Mouse (Mus musculus) heart, adult 18-20 months (tissue): Measurements from ENCODE around the gene Tango2. TPM values are rescaled to one million over a fixed set of nuclear protein-coding genes. Genes with fewer than 3 reads are reported as not detected.

Experiments used
- DNase-seq, 2 experiments: peaks; one replicate each; pipeline ENCODE4 v3.0.0; 2021 to 2022; ENCODE audit warnings: mixed read lengths in 1 of 2
- total RNA-seq, 2 experiments: library from RNA; stranded (reverse); gene quantifications; 2 replicates each; pipeline ENCODE4 v1.2.3; 2021

Tango2 gene
- total RNA-seq, 2 experiments from 2014 or later: 170 to 176 TPM

DNA sequence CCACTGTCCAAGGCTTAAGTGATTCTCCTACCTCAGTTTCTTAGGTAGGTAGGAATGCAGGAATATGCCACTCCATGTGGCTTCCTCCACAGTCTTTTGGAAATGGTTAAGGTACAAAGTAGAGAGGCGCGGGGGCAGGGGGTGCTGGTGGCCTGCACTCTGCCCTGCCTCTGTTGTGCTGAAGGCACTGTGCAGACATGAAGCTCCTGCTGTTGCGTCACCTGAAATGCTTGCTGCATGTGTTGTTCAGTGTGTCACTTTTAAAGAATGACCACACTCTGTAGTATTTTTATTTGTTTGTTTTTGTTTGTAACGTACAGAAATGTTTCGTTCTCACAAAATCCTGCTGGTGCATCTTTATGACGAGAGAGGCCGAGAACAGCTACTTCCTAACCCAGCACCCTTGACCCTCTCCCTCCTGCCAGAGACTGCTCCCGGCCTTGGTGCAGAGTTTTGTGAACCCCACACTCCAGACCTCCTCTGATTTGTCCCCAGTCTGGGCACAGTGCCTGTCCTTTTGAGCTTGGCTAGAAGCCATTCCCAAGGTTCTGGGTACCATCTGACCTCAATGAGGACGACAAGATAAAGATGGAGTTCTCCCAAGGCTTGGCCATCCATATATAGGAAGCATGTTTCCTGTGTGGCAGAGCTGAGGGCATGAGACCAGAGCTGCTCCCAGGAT, 35.3 kb upstream of the Tango2 start:
- DNase-seq: peak; percentile 61 to 62

DNA sequence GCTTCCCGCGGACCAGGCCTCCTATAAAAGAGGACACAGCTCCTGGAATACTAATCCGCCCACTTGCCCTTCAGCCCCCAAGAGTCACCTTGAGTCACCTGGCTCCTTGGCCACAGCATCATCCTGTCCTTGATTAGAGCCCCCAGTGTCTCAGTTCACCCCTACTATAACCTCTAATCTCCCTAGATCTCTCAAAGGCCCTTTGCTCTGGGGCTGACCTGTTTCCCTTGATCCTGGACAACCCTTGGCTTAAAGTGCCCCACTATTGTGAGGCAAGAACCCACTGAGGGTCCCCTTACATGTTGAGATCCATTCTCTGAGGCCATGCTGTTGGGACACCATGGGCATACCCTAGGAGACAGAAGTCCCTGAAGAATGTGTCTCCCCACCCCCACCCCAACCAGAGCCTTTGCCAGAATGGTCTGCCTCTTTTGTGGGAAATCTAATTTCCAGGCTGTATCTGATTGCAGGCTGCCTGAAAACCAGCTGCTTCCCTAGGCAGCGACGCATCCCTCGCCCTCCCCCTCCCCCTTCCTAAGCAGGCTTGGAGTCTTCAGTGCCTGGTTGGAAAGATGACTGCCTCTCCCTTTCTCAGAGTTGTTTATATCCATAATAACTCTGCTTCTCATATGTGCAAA, 33.8 kb upstream of the Tango2 start:
- no peak for DNase-seq

DNA sequence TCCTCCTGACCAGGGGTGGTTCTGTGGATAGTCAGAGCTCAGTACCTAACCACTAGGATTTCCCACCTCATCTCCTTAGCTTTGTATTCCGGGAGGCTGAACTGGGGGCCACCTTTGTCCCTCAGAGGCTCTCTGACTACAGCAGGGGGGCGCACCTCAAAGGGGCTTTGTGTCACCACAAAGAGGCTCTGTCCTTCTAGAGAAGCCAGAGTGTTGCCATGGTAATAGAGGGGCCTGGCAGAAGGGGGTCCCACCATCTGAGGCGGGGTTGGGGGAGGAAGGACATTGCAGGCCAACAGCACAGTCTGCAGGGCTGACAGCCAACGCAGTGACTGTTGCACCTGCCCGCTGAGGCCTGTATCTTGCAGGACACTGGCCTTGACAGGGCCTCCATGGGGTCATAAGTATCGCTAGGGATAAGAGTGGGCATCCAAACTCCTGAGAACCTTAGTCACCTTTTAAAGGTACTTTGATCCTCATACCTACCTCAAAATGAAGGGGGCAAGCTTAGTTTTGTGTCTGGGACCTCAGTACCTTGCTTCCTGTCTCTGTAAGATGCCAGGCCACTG, 32.7 kb upstream of the Tango2 start:
- DNase-seq: no peak

DNA sequence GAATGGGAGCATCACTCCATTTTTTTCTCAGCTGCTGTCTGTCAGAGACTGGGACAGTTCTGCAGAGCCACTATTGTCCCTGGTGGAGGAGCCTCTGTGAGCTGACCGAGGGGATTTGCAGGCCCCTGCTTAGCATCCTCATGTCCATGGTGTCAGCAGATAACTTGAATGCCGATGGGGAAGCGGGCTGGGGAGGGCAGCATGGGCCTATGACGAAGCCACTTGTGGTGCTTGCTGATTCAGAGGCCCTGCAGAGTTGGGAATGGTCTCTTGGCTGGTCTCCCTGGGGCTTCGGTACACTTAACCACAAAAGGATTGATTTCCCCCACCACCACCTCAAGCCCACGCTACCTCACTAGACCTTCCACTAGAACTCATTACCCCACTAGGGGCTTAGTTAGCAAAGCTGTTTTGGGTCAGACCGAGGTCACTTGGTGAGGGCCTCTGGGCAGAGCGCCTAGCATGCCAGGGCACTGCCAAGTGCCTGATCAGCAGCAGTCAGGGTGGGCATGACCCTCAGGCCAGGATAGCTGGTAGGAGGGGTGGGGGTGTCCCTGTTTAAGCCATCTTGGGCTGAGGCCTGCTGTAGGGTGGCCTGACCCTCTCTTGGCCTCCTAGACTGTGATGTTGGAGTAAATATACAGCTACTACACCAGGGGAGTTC, 31.6 kb upstream of the Tango2 start:
- no peak for DNase-seq

DNA sequence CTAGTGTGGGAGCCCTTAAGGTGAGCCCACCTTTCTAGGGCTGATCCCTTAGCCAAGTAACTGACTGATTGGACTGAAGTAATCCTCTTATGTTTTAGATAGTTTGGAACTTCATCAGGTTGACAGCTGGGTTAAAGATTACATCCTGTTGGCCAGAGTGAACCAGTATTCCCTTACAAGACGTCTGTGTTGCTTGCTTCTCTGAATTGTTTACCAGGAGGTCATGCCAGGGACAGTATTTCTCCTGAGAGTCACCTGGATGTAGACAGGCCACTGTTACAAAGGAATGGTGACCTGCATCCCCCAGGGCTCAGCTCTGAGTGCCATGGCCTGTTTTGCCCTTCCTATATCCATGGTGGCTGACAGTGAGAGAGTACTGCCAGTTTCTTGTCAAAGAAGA, 30.6 kb upstream of the Tango2 start:
- DNase-seq: no peak

DNA sequence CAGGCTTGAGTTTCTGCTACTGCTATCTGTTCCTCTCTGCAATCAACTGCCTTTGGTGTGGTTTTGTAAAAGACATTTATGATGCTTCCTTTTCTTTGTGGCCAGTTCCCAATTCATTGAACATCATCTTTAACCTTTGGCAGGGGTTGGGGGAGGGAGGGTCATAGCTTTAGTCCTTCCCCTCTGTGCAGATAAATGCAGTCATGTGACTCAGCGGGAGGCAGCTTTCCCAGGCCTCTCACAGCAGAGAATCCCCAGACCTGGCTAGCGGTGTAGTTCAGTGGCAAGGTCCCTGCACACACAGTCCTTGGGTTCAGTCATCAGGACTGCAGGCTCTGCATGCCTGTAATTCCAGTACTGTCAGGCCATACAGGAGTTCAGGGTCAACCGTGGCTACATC, 29.3 kb upstream of the Tango2 start:
- no peak for DNase-seq

DNA sequence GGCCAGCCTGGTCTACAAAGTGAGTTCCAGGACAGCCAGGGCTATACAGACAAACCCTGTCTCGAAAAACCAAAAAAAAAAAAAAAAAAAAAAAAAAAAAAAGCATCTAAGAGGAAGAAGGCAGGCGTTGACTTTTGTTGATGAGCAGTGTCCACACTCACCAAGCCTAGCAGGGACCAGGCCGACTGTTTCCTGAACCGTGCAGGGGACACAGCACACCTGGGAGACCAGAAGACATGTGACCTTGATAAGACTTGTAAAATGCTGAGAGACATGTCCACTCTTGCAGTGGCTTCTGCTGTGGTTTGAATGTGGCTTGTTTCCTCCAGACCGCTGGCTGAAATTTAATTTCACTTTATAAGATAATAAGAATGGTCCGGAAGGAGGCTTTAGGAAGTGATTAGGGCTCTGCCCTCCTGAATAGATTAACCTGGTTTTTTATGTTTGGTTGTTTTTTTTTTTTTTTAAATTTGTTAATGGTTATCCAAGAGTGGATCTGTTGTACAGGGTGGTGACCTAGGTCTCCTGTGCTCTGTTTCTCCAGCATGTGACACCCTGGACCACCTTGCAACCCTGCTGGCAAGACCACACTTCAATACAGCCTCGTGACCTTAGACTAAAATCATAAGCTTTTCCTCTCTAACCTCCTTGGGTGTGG, 28.5 kb upstream of the Tango2 start:
- DNase-seq: no peak

DNA sequence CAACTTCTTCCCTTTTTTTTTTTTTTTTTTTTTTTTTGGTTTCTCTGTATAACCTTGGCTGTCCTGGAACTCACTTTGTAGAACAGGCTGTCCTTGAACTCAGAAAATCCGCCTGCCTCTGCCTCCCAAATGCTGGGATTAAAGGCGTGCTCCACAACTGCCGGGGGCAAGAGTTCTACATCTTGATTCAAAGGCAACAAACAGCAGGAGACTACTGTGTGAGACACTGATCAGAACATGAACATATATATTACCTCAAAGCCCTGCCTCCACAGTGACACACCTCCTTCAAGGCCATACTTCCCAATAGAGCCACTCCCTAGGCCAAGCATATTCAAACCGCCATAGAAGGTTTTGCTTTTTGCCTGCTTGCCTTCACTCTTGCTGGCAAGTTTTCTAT, 25.7 kb upstream of the Tango2 start:
- DNase-seq: no peak

DNA sequence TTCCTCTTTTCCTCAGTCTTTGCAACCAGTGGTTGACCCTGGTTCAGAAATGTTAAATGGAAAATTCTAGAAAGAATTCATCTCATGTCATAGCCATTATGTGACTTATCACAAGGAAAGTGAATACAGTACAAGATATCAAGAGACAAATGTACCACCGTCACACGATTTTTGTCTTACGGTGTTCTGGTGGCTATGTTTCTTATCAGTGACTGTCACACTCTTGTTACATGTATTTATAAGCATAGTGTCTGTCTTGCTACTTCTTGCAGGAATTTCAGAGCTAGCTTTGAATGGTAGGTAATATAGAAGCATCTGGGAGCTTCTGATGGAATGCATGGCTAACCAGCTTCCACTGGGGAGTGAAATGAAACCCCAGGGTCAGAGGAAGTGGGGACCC, 22.3 kb upstream of the Tango2 start:
- no peak for DNase-seq

DNA sequence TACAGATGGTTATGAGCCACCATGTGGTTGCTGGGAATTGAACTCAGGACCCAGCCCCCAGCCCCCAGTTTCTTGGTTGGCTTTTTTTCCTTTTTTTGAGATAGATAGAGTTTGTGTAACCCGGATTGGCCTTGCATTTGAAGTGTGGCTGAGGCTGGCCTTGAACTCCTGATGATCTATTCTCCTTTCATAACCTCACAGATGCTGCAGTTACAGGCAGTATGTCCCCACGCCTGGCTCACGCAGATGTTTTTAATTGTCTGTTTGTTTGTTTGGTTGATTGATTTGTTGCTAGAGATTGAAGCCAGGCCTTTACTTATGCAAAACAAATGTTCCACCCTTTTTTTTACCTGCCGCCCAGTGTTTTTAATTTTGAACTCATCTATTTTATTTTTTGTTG, 18.9 kb upstream of the Tango2 start:
- no peak for DNase-seq

DNA sequence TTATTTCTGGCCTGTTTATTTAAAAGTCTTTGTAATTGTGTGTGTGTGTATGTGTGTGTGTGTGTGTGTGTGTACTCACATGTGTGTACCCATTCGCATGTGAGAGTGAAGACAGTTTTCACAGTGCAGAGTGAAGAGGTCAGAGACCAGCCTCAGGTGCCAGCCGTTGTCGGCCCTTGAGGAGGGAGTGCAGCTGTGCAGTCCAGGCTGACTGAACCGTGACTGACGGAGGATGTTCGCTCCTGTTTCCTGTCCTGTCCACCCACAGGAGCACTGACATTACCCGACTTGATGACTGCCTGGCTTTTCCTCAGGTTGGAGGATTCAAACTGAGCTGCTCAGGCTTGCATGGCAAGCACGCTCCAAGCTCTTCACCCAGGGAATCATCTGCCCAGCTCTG, 15.0 kb upstream of the Tango2 start:
- no peak for DNase-seq

DNA sequence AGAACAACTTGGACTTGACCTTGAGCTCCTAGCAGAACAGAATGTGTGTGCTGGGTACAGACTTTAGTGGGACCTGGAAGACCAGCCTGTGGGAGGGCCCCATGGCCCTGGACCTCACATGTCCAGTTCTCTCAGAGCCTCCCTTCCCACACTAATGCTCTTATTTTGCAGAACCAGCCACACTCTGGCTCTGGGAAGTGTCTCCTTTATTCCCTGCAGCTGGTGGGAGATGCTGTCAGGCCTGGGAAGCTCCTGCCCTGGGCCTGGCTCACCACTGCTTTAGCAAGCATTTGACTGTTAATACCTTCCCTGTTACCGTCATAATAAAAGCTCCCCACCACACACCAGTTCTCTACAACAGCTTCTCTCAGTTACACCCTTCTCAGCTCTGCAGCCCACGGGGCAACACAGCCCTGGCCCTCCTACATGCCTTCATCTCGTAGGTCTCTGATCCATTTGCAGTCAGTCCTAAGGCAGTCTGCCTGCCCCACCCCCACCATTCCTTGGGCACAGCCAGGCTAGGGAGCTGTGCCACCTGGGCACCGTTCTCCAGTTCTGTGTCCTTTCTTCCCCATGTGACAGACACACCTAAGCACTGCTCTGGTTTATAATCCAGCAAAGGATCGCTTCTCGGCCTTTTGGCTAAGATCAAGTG, 12.4 kb upstream of the Tango2 start:
- DNase-seq: no peak

DNA sequence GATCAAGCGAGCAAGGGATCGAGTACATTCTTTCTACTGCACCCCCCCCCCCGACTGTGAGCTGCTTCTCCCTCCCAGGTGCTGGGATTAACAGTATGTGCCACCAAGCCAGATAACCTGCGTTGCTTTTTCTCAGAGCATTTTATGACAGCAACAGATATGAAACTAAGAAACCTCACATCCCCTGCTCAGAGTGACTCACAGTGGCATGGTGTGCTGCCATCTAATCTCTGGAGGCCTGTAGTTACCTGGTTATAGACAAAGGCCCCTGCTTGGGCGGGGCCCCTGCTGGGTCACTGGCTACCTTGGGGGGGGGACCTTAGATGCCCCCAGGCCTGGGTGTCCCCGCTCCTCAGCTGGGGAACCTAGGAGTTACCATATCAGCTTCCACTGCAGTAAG, 10.1 kb upstream of the Tango2 start:
- DNase-seq: no peak

DNA sequence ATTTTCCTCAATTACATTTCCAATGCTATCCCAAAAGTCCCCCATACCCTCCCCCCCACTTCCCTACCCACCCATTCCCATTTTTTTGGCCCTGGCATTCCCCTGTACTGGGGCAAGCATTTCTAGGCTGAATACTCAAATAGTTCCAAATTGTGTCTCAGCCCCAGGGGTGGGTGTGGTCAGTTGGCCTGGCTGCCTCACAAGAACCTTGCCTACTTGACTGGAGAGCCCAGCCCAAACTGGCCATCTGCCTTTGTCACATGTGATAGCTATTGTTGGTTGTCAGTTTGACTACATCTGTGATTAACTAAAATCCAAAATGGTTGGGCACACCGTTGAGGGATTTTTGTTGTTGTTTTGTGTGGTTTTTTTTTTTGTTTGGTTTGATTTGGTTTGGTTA, 9.1 kb upstream of the Tango2 start:
- peak; percentile 56 to 57 for DNase-seq

DNA sequence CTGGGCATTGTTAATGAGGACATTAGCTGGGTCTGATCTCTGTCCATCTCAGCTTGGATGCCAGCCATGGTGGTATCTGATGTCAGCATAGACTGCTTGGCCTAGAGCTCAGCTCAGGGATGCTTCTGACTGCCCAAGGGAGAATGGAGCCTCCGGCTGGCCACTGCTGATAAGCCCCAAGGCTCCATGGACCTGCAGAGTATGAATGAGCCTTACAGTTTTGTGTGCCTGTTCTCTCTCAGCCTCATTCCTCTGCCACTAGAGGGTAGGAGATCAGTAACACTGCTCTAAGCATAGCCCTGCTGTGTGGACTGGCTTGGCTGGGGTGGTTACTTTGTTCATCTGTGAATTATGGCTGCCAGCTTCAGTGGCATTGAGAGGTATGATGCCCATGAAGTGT, 5.2 kb upstream of the Tango2 start:
- DNase-seq: no peak

DNA sequence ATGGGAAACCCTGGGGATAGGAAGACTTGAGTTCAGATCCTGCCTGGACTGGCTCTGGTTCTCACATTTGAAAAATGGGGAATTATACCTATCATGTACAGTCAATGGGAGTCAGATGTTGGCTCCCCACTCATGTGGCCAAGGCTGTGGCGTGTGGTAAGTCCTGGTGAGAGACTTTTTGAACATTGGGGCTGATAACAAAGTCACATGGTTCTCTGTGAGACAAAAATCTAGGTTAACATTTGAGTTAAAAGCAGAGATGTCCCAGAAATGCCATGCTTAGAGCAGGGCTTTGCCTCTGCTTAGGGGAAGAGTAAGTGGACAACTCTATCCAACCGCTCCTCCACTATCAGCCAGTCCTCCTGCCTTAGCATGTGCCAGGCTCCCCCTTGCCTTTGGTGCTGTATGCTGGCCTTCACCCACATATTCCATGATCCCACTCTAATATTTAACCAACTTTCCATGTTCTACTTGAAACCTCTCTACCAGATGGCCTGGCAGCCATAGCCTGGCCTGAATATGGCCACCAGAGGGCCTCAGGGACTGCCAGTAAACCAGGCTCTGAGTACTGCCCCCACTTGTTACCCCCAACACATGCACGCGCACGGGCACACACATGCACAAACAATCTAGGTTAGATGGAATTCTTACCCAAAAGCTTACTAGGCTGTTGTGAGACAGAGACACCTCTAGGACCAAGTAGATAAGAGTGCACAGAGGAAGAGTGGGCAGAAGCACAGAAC, 3.6 kb upstream of the Tango2 start:
- peak in 1 of 2 experiments; percentile 54 for DNase-seq

DNA sequence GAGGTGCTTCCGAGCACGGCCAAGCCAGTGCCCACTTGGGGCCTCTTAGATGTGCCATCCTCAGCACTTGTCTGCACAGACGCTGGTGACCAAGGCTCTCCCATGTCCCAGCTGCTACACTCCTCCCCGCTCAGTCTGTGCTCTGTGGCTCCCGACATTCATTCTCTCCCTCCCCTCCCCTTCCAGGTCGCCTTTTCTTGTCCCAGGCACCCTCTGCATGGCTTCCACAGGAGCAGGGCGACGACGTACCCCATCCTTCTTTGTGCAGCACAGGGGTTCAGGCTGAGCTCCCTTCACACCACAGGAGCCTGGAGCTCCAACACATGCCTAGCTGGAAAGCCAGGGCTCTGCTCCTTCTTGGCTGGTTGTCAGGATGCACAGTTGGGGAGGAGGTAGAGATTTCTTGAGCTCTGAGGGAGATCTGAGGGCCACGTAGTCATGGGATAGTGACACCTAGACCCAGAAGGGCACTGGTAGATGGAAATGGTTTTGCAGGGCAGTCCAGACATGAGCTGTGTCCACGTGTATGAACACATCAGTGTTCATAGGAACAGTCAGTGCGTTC, 1.9 kb upstream of the Tango2 start:
- no peak for DNase-seq

DNA sequence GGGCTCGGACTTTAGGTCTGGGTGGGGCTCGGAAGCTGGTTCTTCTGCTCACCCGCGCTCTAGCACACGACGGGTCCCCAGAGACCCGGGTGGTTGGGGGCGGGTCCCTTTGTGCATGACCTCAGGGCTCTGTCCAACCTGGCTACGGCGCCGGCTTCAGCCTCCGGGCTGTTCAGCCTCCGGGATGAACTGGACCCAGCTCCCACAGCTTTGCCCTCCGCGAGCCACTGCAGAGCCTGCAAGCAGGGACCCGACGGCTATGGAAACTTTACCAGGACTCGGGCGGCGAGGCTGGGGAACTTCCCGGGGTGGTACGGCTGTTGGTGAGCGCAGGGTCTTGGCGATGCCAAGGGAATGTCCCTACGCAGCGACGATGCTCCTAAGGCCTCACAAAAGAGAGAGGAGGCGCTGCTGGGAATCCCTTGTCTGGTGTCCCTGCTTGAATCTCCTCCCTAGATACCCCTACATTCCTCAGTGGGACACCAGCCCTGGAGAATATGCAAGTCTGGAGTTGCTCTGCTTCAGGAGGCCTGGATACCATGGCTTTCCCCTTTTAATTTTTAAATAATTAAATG, 785 bp upstream of the Tango2 start:
- DNase-seq: peak in 1 of 2 experiments; percentile 23

DNA sequence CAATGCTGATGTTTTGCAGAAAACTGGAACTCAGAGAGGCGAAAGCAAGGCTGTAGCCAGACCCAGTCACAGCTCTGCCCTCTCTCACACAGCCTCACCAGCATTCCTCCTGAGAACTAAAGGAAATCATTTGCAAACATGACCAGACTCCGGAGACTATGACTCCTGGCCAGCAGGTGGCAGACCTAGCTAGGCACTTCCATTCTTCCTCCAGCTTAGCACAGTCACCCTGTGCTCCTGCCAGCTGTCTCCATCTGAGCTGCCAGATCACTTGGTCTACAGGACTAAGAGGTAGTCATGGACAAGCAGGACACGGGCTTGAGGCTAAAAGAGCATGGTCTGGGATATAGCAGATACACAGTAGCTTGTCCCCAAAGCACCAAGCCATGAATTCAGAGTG, 2.7 kb downstream of the Tango2 start:
- DNase-seq: peak; percentile 89

DNA sequence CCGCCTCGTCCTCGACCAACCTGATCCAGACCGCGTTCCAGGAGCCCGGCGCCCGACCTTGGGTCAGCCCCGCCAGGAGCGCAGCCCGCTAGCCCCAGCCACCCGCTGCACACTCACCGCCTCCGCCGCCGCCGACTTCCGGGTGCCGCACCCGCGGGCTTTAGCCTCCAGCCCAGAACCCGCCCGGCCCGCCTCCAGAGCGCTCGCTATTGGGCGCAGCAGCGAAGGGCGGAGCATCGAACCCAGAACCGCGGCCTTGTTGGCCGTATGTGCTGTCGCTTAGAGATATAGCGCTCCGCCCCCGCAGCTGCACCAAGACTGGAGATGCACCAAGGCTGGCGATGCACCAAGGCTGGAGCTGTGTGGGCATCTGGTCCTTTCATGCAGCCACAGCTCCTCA, 4.1 kb downstream of the Tango2 start:
- peak; percentile 96 to 98 for DNase-seq
